Mouse (Mus musculus) c-Kit-positive CD71-negative TER-119-negative erythroid progenitor cells, embryonic 14.5 days (primary cell): ENCODE measurements around the gene Rnft1.

ENCODE experiments used
- DNase-seq: peaks from one replicate; pipeline ENCODE4 v3.0.0-alpha.2; 2013; ENCODE audit warnings: low read depth

Gene Rnft1

DNA sequence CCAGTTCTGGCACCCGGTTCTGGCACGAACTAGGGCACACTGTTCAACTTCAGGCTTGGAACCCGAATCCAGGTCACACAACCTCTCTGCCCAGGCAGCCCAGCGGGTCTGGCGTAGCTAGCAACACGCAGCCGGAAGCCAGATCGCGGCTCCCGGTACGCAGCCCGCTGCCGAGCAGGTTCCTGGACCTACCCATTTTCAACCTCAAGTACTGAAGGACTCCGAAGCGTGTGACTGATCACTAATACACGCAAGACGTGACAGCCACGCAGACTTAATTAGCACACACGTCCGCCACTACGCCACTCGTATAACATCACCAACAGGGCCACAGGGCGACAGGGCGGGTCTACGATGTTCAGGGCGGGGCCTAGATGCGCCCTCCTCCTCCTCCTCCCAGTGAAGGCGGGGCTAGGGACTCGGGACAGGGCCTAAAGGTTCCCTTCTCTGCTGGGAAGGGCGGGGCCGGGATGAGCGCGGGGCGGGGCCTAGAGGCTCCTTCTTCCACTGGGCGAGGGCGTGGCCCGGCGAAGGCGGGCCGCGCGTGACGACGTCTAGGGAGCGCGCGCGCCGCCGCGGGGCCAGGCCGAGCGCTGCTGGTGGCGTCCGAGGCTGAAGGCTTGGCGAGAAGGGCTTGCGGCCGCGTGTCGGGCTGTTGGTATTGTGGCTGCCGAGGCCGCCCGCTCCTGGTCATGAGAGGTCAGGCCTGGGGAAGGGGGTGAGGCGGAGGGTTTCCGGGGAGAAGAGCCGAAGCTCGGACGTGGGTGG, at the start of gene Rnft1:
Gene Rnft1 (plus strand): TSS at position 557 of the 768 bp plus-strand sequence.
- peak; percentile 97 for DNase-seq

DNA sequence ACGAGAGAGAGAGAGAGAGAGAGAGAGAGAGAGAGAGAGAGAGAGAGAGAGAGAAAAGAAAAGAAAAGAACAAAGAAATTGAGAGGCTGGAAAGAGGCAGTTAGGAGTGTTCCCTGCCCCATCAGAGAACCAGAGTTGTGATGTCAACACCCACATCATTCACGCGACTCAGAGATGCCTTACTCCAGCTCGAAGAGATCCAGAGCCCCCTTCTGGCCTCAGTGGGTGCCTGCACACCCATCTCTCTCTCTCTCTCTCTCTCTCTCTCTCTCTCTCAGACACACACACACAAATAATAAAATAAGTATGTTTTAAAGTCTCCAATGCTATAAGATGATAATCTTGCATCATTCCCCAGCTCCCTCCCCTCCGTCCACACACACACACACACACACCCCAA, 47.6 kb upstream of the Rnft1 start:
- peak; percentile 29 for DNase-seq

DNA sequence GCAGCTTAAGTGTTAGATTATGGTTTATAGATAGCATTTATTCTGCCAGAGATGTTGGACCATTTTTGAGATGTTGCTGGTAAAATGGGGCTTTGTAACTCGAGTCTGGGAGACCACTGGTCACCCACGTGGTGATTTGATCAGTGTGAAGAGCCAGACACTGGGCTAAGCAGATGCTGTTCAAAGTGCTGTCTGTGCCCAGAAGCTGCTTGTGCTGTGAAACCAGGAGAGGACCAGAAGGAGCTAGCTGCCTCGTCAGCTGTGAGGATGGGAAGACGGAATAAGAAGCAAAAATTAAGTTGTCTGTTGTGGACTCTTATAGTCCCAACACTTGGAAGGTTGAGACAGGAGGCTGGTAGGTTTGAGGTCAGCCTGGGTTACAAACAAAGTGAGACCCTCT, 46.2 kb upstream of the Rnft1 start:
- DNase-seq = no peak

DNA sequence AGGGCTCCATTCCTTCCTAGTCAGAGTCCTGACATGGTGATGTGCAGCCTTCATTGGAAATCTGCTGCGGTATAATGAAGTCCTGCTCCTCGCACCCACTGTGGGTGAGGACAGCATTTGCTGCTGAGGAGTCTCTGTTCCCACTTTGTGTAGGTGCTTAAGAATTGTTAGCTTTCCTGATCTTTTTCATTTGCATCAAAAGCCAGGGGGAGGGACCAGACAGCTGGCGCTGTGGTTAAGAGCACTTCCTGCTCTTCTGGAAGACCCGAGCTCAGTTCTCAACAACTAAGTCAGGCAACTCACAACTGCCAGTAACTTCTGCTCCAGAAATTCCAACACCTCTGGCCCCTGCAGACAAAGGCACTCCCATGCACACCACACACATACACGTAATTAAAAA, 43.7 kb upstream of the Rnft1 start:
- no peak for DNase-seq

DNA sequence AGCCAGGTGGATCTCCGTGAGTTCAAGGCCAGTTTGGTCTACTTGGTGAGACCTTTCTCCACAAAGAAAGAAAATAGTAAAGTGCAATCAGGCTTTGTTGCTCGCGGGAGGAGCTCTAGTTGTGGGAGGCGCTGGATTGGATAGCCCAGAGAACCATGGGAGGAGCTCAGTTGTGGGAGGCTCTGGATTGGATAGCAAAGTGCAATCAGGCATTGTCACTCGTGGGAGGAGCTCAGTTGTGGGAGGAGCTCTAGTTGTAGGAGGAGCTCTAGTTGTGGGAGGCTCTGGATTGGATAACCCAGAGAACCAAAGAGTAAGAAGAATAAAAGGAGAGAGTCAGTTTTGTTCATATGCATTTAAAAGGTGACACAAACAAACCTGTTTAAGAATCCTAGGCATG, 30.5 kb upstream of the Rnft1 start:
- no peak for DNase-seq

DNA sequence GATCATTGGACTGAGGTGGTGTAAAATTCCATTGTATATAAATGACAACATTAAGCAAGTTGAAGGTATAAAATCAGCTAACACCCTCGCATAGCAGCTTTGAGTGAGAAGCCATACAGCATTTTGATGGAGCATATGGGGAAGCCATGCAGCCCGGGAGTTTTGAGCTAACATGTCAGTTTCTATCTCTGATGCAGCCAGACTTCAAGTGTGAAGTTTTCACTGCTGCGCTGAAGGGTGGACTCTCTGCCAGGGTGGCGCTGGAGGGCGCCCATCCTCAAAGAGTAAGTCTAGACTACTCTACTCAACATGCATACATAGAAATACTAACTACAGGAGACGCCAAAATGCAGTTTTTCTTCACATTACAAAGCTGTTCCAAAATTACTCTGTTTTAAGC, 26.9 kb upstream of the Rnft1 start:
- no peak for DNase-seq

DNA sequence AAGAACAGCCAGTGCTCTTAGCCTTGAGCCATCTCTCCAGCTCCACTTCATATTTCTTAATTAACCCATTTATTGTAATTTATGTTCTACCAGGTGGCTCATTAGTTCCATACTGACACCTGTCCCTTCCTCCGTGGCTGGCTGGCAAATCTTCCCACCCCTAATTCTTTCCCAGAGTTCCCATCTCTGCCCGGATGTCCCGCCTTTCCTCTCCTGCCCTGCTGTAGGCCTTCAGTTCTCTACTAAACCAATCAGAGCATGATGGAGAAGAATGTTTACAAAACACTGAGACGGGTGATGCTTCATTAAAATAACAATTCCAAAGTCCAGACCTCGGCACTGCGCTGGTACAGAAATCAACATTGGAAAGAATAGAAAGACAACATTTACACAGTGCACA, 25.6 kb upstream of the Rnft1 start:
- DNase-seq = no peak

DNA sequence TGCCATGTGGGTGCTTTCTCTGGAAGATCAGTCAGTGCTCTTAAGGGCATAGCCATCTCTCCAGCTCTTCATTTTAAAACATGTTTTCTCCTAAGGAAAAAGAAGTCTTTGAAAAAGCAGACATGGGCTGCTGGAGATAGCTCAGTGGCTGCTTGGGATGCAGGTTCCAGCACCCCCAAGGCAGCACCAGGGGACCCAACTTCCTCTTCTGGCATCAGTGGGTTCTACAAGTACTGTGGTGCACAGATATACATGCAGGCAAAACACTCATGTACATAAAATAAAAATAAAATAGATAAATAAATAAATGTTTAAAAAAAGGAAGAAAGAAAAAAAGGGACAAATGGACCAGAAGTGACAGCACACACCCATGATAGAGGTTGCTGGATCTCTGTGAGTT, 21.9 kb upstream of the Rnft1 start:
- DNase-seq = no peak

DNA sequence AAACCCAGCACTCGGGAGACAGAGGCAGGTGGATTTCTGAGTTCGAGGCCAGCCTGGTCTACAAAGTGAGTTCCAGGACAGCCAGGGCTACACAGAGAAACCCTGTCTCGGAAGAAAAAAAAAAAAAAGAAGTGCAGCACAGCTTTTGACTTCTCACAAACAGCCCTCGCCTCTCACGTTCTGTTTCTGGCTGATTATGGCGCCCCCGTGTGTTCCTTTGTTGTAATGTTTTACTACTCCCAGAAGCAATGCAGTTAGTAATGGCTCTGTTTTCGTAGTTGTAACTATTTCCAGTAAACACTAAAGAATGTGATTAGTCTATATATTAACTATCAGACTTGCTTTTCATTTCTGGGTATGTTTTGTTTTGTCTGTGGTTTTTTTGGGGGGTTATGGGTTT, 20.2 kb upstream of the Rnft1 start:
- DNase-seq = peak; percentile 81

DNA sequence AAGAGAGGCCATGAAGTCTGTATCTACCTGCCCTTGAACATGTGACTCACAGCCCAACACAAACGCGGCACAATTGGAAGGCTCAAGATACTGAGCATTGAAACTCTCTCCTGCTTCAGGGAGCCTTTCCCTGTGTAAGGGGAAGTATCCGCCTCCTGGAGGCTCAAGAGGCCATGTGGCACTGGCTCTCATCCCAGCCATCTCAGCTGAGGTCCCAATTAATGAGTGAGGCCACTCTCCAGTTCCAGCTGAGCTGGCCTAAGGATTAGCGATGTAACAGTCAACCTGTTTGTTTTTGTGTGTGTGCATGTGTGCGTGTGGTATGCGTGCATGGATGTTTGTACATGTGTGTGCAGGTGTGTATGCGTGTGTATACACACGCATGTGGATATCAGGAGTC, 16.1 kb upstream of the Rnft1 start:
- DNase-seq = no peak

DNA sequence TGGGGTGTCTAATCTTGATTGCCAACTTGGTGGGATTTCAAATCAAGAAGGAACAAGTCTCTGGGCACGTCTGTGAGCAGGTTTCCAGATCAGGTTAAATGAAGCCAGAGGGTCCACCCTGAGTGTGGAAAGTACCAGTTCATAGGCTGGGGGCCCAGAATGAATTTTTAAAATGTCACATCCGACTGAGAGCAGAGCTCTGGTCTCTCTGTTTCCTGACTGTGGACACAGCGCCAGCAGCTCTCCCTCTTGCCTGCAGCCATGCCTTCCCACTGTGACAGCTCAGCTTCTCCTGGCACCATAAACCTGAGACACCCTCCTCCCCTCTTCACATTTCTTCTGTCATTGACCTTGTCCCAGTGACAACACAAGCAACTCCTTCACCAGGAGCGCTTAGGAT, 15.5 kb upstream of the Rnft1 start:
- DNase-seq = no peak

DNA sequence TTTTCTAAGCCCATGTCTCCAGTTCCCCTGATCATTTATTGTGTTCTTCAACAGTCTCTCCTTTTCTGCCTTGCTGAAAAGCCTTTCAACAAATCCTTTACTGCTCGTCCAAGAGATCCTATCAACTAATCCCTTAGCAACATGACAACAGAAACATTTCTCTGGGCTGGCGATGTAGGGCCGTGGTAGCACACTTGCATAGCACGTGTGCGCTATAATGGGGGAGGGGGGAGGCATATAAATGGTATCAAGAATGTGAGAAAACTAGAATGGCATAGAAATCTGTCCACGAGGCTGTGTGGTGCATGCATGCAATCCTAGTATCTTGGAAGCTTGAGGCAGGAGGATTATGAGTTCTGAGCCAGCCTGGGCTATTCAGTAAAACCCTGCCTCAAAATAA, 12.7 kb upstream of the Rnft1 start:
- DNase-seq = no peak

DNA sequence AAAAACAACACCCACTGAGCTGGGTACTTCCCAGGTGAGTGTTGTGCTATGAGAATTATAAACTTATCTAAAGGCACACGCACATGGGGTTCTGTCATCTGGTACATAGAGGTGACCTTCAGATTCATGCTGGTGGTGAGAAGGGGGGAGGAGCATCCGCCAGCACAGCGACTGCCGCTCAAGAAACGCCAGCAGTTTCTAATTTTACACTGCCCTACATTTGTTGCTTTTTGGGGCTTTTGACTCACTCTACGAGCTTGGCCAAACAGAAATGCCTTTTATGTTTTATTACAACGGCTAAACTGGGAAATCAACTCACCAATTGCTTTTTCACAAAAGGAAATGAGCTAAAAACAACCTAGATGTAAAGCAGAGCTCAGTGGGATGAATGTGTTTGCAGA, 11.7 kb upstream of the Rnft1 start:
- DNase-seq = no peak

DNA sequence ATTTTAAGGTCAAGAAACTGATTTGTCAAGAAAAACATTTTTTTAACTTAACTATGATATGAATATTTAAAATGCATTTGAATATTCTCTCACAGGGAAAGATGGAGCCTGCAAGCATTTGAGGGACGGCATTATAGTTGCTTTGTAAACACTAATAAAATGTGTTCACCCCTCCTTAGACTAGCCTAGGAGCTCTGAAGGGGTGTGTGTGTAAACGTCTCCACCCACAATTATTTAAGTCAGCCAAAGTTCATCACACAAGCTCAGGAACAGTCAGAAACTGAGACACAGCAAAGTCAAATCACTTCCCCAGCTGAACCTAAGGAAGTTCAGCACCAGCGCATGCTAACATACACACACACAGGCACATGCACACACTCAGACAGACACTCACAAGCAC, 10.9 kb upstream of the Rnft1 start:
- no peak for DNase-seq

DNA sequence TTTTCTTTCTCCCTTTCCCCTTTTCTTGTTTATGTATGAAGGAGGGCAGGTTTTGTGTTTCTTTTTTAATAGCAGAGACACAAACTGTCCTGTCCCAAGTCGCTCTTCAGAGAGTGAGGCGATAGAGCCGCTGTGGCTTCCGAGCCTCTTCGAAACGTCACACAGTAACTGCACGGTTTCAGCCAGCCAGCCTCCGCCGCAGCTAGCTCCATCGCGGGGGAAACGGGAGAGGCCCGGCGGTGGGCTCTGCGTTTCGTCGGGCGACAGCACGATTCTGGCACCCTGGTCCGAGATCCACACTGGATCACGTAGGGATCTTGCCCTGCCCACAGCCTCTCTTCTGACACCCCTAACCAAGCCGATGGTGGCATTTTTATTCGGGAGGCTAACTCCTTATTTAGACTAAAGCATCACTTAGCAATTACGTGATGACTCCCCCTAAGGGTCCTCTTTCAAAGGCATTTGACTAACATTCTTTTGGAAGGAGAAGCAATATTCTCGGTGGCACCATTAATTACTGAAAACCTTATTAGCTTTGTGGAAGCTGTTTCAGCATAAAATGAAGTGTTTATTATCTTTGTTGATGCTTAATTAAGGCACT, 553 bp downstream of the Rnft1 start:
- no peak for DNase-seq

DNA sequence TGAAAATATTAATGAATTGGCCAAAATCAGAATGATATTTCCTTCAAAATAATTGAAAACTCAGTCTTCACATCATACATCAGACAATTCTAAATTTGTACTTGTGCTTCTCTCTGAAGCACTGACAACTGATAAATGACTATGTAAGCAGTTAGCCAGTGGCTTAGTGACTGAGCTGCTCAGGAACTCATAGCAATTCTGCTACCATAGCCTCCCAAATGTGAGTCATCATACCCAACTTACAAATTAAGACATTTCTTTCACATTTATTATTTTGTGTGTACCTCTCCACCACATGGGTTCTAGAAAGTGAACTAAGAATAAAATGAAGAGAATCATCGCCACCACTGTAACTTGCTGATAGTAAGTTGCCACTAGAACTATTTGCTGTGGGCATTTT, 6.3 kb downstream of the Rnft1 start:
- DNase-seq = no peak

DNA sequence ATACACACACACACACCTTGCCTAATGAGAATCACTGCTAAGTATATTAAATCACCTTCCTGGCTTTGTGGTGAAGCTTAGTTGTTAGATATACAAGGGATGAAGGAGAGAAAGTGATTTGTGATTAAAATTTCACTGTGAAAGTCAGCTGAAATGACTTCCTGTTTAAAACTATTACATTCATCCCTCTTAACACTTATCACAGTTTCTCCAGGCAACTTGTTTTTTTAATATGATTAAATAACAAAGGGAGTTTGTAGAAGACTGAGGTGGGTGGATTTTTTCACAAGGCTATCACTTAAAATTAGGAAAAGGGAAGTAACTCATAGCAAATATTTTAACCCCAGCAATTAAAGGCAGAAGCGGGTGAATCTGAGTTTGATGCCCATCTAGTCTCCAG, 12.9 kb downstream of the Rnft1 start:
- no peak for DNase-seq

DNA sequence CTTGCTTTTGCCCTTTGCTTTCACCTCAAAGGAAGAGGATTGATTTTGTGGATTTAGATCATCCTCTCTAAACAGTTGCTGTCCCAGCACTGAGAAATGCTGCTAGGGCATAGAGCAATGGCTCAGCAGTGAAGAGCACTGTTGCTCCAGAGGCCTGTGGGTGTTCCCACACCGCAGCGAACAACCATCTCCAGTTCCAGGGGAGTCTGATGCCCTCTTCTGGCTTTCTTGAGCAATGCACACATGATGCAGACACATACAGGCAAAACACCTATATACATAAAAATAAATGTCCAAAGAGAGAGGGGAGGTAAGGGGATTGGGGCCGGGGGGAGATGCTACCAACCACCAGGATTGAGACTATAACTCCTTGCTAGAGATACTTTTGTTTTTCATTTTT, 13.5 kb downstream of the Rnft1 start:
- DNase-seq = no peak

DNA sequence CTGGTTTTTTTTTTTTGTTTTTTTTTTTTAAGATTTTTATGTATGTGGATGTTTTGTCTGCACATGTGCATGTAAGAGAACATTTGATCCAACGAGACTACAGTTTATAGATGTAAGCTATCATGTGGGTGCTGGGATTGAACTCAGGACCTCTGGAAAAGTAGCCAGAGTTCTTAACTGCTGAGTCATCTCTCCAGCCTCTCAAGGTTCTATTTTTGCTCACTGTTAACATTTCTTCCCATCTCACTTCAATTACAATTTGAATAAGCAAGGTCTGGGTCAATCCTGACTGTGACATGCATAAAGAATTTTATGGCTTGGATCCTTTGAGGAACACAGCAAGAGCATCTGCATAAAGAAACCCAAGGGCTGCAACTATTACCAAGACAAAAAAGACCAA, 16.3 kb downstream of the Rnft1 start:
- DNase-seq = no peak

DNA sequence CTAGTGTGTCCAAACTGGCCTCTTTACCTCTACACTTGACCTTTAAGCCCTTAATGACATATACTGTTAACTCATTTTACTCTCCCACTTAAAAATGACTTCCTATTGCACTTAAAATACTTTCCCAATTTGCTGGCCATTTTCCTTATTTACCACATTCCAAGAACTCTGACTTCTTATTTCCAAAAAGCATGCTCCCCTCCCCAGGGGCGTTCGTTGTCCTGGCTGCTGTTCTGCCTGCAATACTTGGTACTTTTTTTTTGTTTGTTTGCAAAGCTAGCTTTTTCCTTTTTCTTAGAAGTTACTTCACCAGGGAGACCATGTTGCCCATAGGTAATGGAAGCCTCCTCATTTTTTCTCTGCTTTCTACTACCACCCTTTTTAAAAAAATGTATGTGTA, 18.7 kb downstream of the Rnft1 start:
- no peak for DNase-seq

DNA sequence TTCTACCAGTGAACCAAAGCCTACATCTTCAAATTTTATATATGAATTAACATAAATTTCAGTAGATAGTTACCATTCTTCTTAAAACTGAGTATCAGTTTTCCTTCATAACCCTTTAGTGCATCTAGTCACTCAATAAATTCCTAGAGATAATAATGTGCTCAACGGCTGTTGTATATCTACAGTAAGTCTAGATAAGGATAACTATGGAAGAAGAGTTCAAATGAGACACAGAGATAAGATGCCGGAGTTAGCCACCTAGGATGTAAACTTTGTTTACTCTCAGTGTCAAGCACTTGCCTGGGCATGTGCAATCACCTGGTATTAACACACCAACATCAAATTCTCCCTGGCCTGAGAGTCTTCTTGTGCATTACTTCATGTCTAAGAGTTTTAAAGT, 22.9 kb downstream of the Rnft1 start:
- no peak for DNase-seq

DNA sequence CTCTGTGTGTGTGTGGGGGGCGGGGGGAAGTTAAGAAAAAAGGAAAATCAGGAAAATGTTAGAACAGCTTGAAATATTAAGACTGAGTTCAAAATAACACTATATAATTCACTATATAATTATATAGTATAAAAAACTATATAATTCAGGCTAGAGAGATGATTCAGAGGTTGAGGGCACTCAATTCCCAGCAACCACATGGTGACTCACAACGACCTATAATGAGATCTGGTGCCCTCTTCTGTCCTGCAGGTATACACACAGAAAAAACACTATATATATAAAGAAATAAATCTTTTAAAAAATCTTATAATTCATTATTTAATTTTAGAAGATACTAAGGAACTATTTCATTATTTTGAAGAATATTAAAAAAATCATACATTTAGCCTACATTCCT, 23.5 kb downstream of the Rnft1 start:
- no peak for DNase-seq

DNA sequence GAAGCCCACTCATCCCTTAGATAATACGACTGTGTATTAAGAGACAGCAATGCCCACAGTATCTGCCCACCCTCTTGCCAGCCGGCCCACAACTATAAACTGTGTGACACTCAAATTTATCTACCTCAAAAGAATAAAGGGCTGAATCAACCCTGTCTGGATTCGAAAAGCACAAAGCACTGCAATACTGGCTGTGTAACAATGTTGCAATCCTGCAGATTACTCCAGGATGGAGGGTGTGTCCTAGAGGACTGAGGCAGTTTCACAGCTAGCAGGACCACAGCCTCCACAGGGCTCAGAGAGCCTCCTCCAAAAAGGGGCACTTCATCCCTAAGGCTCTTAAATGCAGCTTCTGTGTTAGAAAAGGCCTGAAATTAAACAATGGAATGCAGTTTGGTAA, 32.2 kb downstream of the Rnft1 start:
- DNase-seq = no peak

DNA sequence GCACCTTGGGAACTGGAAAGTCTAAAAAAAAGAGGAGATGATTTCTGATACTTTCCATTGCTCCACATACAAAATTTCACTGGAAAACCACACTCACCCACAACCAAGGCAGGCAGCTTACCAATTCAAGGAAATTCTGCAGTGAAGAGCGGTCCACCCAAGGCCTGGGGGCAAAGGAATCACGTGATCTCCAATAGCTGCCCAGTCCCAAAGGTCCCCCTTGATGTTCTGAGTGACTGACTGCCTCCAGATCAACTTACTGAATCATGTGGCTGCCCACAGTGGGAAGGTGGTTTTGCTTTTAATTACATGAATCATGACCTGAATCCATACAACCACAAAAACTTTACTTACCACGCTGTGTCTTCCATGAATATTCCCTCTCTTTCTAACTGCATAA, 32.8 kb downstream of the Rnft1 start:
- no peak for DNase-seq
